Mouse (Mus musculus): ENCODE measurements around the gene Sin3a.

- TF ChIP-seq POLR2A (IDR thresholded peaks at IDR 0.05; ENCODE audit: borderline replicate concordance, low read depth, low read length) (no peak), CTCF (IDR thresholded peaks at IDR 0.05; ENCODE audit: low read depth, low read length) (no peak)
Measured at GRCm38 (mm10) chr9:57129641-57130040, 57.8 kb downstream of the Sin3a start.

Data from bone marrow macrophage, adult 2 months (primary cell).